Mouse (Mus musculus) hindbrain, embryonic 13.5 days (tissue): ENCODE results near the gene Prss12. TPM values are rescaled to one million over a fixed set of nuclear protein-coding genes. Genes with fewer than 3 reads are reported as not detected.

Source experiments
- ATAC-seq: fragments of 200-750 bp; cut with Nextera tagmentation; 2 replicates; pipeline ENCODE4 v1.8.0; 2017; ENCODE audit warnings: moderate TSS enrichment; ENCODE audit not compliant: low FRiP score
- H3K27ac ChIP-seq: fragments of 300-500 bp; sonication (generic); 2 replicates; pipeline ENCODE4 v1.5.1; 2015; ENCODE audit warnings: inconsistent platforms, mild to moderate bottlenecking, moderate library complexity
- H3K27me3 ChIP-seq: fragments of 300-500 bp; sonication (generic); 2 replicates; pipeline ENCODE4 v1.6.1; 2015; ENCODE audit warnings: mild to moderate bottlenecking, inconsistent platforms
- H3K36me3 ChIP-seq: fragments of 300-500 bp; sonication (generic); 2 replicates; pipeline ENCODE4 v1.6.1; 2015; ENCODE audit warnings: mild to moderate bottlenecking, inconsistent platforms
- H3K4me1 ChIP-seq: fragments of 300-500 bp; sonication (generic); replicated peaks from 2 replicates; pipeline ENCODE4 v1.6.1; 2015; ENCODE audit warnings: inconsistent platforms
- H3K4me2 ChIP-seq: fragments of 300-500 bp; sonication (generic); 2 replicates; pipeline ENCODE4 v1.6.1; 2015; ENCODE audit warnings: inconsistent platforms, mild to moderate bottlenecking, moderate library complexity
- H3K4me3 ChIP-seq: fragments of 300-500 bp; sonication (generic); 2 replicates; pipeline ENCODE4 v1.5.1; 2015; ENCODE audit warnings: mild to moderate bottlenecking, inconsistent platforms
- H3K9ac ChIP-seq: fragments of 300-500 bp; sonication (generic); 2 replicates; pipeline ENCODE4 v1.6.1; 2015; ENCODE audit warnings: mild to moderate bottlenecking, inconsistent platforms
- H3K9me3 ChIP-seq: fragments of 300-500 bp; sonication (generic); 2 replicates; pipeline ENCODE4 v1.6.1; 2016; ENCODE audit warnings: inconsistent platforms
- WGBS: fragments of 180-500 bp; shearing (Covaris S2); methylation state at CpG from one replicate; pipeline ENCODE4 v1.1.7; 2015; 5-methylcytosine and 5-hydroxymethylcytosine counted together
- polyA plus RNA-seq: library from polyadenylated mRNA; unstranded; fragments of >200 nt; fragmentation: Nextera tagmentation; extraction: Ambion mirVana; gene quantifications from 2 replicates; pipeline ENCODE4 v1.2.1, GENCODE M21; 2015

Prss12 gene
- 13.8 and 14.4 TPM in 2 replicates for polyA plus RNA-seq

DNA sequence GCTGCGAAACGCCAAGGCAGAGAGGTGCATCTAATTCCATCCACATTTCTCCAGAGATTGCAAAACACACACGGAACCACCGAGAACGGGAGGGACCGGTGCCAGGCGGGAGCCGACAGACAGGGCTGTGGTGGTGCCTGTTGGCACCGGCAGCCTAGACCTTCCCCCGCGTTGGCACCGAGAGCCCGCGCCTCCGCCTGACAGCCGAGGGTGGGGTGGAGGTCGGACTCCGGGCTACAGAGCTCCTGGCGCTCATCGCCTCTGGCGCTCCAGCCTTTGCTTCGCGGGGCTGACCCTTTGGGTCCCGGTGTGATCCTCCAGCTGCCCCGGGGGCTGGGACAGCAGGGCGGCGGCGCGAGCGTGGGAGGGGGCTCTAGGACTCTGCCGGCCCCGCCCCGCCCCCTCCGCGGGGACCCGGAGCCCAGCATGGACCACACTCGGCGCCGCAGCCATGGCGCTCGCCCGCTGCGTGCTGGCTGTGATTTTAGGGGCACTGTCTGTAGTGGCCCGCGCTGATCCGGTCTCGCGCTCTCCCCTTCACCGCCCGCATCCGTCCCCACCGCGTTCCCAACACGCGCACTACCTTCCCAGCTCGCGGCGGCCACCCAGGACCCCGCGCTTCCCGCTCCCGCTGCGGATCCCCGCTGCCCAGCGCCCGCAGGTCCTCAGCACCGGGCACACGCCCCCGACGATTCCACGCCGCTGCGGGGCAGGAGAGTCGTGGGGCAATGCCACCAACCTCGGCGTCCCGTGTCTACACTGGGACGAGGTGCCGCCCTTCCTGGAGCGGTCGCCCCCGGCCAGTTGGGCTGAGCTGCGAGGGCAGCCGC lies at the start of gene Prss12:
Prss12 (plus strand) TSS at position 206 of the 830 bp plus-strand sequence.
- under 1% methylated on average over 81 of the region's 84 CpGs for WGBS
- H3K4me1 ChIP-seq: peaks cover 16% of the 10 kb centered on the region
- H3K9me3 ChIP-seq: no peaks in the 10 kb centered on the region
- H3K4me3 ChIP-seq: peak within 1 kb of the TSS; percentile 84
- ATAC-seq: peak; percentile 88
- peak within 1 kb of the TSS; percentile 86 for H3K9ac ChIP-seq
- no peaks in the 10 kb centered on the region for H3K36me3 ChIP-seq
- H3K27ac ChIP-seq: no peak within 1 kb of the TSS
- H3K4me2 ChIP-seq: peak within 1 kb of the TSS; percentile 100
- peaks cover 23% of the 10 kb centered on the region for H3K27me3 ChIP-seq

DNA sequence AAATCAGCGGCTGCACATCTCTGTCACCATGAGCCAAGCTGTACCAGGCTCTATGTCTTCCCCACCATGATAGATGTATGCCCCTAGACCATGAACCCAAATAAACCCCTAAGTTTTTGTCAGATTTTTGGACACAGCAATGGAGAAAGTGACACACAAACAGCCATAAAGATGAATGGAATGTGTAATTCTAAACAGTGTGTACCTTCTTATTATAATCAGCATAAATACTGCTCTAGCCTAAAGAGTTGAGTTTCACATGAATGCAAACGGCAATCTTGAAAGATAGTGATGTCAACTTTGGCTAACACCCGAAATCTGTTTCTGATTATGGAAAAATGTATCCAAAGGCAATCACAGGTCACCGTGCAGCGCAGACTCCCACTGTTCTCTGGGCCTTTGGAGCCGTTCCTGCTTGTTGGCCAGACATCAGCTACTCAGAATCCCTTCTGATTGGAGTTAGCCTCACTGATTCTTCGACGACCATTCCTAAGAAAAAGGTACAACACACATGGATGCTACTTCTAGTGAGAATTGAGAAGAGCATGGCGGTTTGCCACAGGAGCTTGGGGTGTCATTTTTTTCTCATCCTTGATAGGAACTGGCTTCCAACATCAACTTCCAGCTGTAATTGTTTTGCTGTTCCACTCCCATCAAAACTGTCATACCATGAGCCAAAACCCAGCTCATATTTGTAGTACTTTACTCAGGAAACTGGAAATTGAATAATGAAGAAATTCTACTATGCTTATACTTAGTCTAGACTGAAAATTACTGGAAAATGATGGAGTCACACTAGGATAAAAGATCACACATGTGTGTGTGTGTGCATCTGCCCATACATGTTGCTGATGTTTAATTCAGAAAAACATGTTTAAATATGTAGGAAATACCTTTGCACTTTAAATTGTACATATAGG lies 48.9 kb upstream of the Prss12 start:
- H3K27ac ChIP-seq: no peak overlapping the region
- H3K36me3 ChIP-seq: no peaks in the 10 kb centered on the region
- no peak for ATAC-seq
- no peak overlapping the region for H3K4me2 ChIP-seq
- H3K9ac ChIP-seq: no peak overlapping the region
- no peaks in the 10 kb centered on the region for H3K9me3 ChIP-seq
- H3K27me3 ChIP-seq: no peaks in the 10 kb centered on the region
- no peak overlapping the region for H3K4me3 ChIP-seq
- H3K4me1 ChIP-seq: no peaks in the 10 kb centered on the region
- 90% methylated on average over 9 of the region's 9 CpGs for WGBS

DNA sequence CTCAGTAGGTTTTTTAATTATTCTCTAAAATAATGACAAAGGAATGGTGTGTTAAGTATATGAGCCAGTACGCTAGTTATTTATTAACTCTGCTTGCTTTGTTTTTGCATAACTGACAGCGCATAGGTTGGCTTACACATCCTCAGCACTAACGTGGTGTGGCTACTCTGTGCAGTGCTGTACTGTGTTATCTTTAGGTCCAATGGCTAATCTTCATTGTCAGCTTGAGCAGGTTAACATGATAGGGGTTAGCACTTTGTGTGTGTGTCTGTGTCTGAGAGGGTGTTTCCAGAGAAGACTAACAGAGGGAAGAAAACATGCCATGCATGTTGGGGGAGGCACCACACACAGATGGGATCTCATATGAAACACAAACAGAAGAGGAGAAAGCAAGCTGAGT lies 41.8 kb upstream of the Prss12 start:
- 84% methylated on average over 3 of the region's 3 CpGs for WGBS
- no peak for ATAC-seq
- Histone ChIP-seq H3K4me2 (no peak overlapping the region), H3K9me3 (no peaks in the 10 kb centered on the region), H3K27ac (no peak overlapping the region), H3K27me3 (no peaks in the 10 kb centered on the region), H3K4me3 (no peak overlapping the region), H3K4me1 (no peaks in the 10 kb centered on the region), H3K9ac (no peak overlapping the region), H3K36me3 (no peaks in the 10 kb centered on the region)

DNA sequence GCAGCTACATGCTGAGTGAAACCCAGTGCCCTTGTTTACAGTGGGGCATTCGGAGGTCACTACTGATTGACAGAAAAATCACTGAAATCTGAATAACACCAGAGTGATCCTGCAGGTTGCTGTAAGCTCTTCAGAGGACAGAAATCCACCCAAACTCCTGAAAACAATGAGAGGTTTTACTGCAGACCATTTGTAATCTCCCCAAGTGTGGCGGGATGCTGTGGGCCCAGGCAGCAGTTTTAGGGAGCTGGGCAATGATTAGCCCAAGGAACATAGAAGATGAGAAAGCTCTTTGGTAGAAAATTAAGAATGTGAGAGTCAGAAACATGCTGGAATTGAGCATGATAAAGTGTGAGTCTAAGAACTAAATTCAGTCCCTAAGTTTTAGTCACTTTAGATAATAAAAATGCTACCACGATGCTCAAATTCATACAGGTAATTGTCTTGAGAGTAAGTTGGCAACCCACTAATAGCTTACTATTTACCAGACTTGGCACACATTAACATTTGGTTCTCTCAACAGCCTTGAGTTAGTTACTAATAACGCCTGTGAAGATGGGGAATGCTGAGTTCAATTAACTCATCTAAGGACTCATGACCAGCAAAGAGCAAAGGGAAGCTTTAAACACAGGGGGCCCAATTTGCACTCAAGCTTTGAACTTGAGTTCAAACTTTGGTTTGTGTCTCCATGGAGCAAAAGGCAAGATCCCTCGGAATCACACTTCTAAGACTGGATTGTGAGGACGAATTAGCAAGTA lies 34.7 kb upstream of the Prss12 start:
- Histone ChIP-seq H3K9me3 (no peaks in the 10 kb centered on the region), H3K36me3 (no peaks in the 10 kb centered on the region), H3K4me2 (no peak overlapping the region), H3K4me1 (no peaks in the 10 kb centered on the region), H3K9ac (no peak overlapping the region), H3K27ac (no peak overlapping the region), H3K4me3 (no peak overlapping the region), H3K27me3 (no peaks in the 10 kb centered on the region)
- WGBS: 75% methylated on average over 6 of the region's 6 CpGs
- ATAC-seq: no peak

DNA sequence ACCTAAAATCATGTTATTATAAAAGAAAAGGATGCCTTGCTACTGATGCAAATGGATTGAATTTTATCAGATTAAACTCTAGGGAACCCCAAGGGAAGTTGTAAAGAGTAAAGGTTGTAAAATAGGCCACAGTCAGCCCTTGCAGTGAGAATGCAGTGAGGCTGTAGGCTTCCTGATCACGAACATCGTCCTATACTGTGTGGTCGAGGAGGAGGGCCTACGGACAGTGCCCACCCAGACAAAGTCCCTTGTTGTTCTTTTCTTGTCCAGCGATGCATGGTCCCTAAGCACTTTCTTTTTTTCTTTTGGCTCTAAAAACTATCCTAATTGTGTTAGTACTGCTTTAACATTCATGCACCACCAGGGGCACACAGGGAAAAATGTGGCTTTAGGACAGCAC lies 33.5 kb upstream of the Prss12 start:
- H3K4me1 ChIP-seq: no peaks in the 10 kb centered on the region
- H3K9ac ChIP-seq: no peak overlapping the region
- H3K9me3 ChIP-seq: no peaks in the 10 kb centered on the region
- 28% methylated on average over 5 of the region's 5 CpGs for WGBS
- no peak overlapping the region for H3K4me2 ChIP-seq
- H3K27ac ChIP-seq: no peak overlapping the region
- no peaks in the 10 kb centered on the region for H3K27me3 ChIP-seq
- H3K4me3 ChIP-seq: no peak overlapping the region
- no peak for ATAC-seq
- H3K36me3 ChIP-seq: no peaks in the 10 kb centered on the region

DNA sequence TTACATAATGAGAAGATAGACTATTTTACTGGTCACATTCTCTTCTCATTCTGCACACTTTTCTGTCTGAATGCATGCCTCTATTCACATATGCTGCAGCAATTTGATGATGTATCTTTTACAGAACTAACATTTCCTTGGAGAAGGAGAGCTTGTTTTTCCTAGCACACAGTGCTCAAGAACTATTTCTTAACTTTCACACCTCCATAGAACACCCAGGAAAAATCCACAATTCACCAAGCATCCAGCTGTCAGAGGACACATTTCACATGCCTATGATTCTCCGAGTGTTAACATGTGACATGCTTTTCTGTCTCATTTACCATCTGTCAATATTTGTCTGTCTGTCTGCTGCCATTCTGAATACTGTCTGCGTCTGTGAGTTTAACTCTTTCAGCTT lies 21.1 kb upstream of the Prss12 start:
- Histone ChIP-seq H3K4me2 (no peak overlapping the region), H3K9ac (no peak overlapping the region), H3K4me3 (no peak overlapping the region), H3K27ac (no peak overlapping the region), H3K36me3 (no peaks in the 10 kb centered on the region), H3K9me3 (no peaks in the 10 kb centered on the region), H3K27me3 (no peaks in the 10 kb centered on the region), H3K4me1 (no peaks in the 10 kb centered on the region)
- ATAC-seq: no peak
- 78% methylated on average over 2 of the region's 2 CpGs for WGBS

DNA sequence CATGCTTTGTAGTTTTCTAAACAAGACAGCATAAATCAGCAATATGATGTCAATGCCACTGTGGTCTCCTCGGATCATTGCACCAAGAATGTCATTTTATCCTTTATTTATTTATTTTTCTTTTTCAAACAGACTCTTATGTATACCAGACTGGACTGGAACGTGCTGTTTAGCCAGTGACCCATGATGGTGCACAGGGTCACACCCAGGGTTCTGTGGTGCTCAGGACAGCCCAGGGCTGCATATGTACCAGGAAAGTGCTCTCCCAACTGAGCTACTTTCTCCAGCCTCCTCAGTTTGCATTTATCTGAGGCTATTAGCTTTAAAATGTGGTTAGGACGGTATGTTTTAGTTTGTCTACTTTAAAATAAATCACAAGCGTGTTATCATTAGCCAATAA lies 18.7 kb upstream of the Prss12 start:
- Histone ChIP-seq H3K27me3 (no peaks in the 10 kb centered on the region), H3K36me3 (no peaks in the 10 kb centered on the region), H3K4me1 (no peaks in the 10 kb centered on the region), H3K27ac (no peak overlapping the region), H3K9ac (no peak overlapping the region), H3K9me3 (no peaks in the 10 kb centered on the region), H3K4me2 (no peak overlapping the region), H3K4me3 (no peak overlapping the region)
- no peak for ATAC-seq
- 70% methylated on average over 4 of the region's 4 CpGs for WGBS

DNA sequence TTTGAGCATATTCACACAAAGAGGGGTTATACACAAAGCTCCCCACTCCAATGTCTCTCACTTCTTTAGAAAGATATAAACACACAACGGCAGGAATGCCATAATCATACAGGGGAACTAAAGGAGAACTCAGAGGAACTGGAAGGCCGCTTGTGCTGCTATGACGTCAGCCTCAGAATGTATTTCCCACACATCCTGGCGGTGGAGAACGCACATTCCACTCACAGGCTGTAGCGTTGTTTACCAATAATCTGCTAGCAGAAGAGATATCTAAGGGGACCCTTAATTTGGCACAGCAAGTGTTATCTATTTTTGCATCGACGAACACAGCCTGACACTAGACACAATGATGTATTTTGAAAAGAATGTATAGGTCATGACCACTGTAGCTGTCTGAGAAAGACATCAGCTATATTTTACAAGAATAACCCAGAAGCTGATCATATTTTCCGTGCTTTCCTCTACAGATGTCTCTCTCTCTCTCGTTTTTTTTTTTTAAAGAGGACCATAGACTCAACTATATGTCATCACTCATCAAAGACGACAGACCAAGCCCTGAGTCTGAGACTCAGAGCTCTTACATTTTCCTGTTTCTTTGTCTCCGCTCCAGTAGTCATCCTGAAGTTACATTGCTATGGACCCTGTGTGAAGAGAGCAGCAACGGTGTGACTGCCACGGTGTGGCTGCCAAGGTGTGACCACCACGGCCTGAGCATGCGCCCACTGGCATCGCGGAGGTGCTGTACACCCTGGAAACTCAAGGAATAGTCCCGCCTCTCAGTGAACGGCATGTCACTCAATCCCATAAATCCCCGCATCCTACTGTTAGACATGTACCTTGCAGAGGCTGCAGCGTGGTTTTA lies 16.9 kb upstream of the Prss12 start:
- no peaks in the 10 kb centered on the region for H3K9me3 ChIP-seq
- no peak overlapping the region for H3K27ac ChIP-seq
- no peak overlapping the region for H3K9ac ChIP-seq
- H3K4me3 ChIP-seq: no peak overlapping the region
- 84% methylated on average over 22 of the region's 22 CpGs for WGBS
- H3K27me3 ChIP-seq: no peaks in the 10 kb centered on the region
- no peaks in the 10 kb centered on the region for H3K4me1 ChIP-seq
- ATAC-seq: no peak
- H3K36me3 ChIP-seq: no peaks in the 10 kb centered on the region
- no peak overlapping the region for H3K4me2 ChIP-seq

DNA sequence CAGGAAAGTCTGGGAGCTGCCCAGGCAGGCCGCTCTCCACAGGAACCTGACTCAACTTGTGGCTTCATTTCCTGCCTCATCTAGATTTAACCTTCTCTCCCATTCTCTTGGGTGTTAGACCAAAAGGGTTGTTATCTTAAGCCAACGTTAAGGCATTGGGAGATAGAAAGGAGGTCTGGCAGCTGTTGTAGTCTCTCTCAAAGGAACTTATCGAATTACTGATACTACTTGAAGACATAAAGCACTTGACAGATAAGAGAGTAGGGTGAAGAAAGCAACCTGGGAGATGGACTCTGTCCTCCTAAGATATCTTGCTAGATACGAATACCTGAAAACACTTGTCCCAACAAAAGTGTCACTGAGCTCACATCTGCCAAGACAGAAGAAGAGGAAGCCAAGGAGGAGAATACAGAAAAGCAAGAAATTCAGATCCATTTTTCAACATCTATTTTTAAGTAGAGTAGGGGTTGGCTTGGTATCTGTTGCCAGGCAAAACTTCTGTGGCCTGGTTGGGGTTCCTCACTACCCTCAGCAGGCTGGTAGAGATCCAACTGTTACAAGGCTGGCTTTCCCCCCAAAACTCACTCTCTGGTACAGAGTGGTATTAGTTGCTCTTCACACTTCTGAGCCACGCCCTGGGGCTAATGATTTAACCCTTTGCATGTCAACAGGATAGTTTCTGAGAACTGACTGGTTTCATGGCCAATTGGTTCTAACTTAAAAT lies 14.6 kb upstream of the Prss12 start:
- Histone ChIP-seq H3K4me3 (no peak overlapping the region), H3K27ac (no peak overlapping the region), H3K27me3 (no peaks in the 10 kb centered on the region), H3K9ac (no peak overlapping the region), H3K9me3 (no peaks in the 10 kb centered on the region), H3K36me3 (no peaks in the 10 kb centered on the region), H3K4me1 (no peaks in the 10 kb centered on the region), H3K4me2 (no peak overlapping the region)
- no peak for ATAC-seq
- 79% methylated on average over 5 of the region's 5 CpGs for WGBS

DNA sequence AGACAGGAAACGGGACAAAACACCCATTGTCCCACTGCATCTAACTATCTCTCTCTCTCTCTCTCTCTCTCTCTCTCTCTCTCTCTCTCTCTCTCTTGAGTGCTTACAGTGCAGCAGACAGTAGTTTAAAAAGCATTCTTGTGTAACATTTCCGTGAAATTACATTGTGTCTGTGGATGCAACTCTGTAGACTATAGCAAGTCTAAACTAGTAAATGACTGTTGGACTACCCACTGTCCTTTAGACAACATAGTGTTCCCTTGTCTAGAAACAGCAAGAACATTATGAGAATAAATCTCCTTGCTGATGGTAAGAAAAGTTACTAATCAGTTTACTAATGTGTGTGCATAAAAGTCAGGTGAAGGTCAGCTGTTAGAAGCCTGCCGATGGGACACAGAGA lies 13.4 kb upstream of the Prss12 start:
- H3K36me3 ChIP-seq: no peaks in the 10 kb centered on the region
- H3K4me3 ChIP-seq: no peak overlapping the region
- H3K4me1 ChIP-seq: no peaks in the 10 kb centered on the region
- H3K27me3 ChIP-seq: no peaks in the 10 kb centered on the region
- H3K4me2 ChIP-seq: no peak overlapping the region
- no peak overlapping the region for H3K9ac ChIP-seq
- 74% methylated on average over 3 of the region's 3 CpGs for WGBS
- no peak overlapping the region for H3K27ac ChIP-seq
- no peak for ATAC-seq
- no peaks in the 10 kb centered on the region for H3K9me3 ChIP-seq

DNA sequence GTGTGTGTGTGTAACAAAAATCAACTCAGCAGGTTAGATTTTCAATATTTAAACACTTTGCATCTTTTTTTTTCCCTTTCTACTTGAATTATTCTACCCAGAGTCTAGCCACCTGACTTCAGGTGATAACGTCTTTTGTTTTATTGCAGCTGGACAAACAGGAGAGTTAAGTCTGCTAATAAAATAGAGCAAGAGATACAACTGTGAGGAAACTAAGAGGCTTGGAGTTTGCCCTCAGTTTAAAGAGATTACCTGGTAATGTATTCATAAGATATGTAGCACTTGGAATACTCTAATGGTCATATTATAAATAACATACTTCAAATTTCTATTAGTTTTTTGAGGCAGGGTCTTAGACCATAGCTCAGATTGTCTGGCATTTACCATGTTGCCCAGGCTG lies 9.1 kb upstream of the Prss12 start:
- WGBS: 91% methylated on average over 1 of the region's 1 CpGs

More for the DNA sequence above, 9.1 kb upstream of the Prss12 start:
- no peak for ATAC-seq
- Histone ChIP-seq H3K27me3 (no peaks in the 10 kb centered on the region), H3K4me3 (no peak overlapping the region), H3K4me2 (no peak overlapping the region), H3K4me1 (no peaks in the 10 kb centered on the region), H3K9ac (no peak overlapping the region), H3K27ac (no peak overlapping the region), H3K9me3 (no peaks in the 10 kb centered on the region), H3K36me3 (no peaks in the 10 kb centered on the region)
